Mouse (Mus musculus) heart, postnatal 14 days (tissue): ENCODE measurements around the gene Ralgps2. TPM values are rescaled to one million over a fixed set of nuclear protein-coding genes. Genes with fewer than 3 reads are reported as not detected.

Source experiments
- DNase-seq, 2 experiments: peaks; one replicate each; pipeline ENCODE4 v3.0.0; 2021 to 2022
- intact Hi-C: fragments of 180-260 bp; cut with DNase I; formaldehyde crosslinking; loops from one replicate; pipeline ENCODE4 v1.15.1; 2025
- total RNA-seq, 2 experiments: library from RNA; stranded (reverse); gene quantifications; 2 replicates each; pipeline ENCODE4 v1.2.3; 2021

Gene Ralgps2
- total RNA-seq, 2 experiments from 2014 or later, result 16.3 to 17.1 TPM

- DNase-seq, result no peak
- intact Hi-C loops, result no loop called here
Measured at GRCm38 (mm10) chr1:156957360-156957759, 17.9 kb upstream of the Ralgps2 start.

- intact Hi-C loops, result no loop called here
- no peak for DNase-seq
Measured at GRCm38 (mm10) chr1:156955926-156956760, 16.7 kb upstream of the Ralgps2 start.

- intact Hi-C loops, result no loop called here
- no peak for DNase-seq
Measured at GRCm38 (mm10) chr1:156954216-156954615, 14.8 kb upstream of the Ralgps2 start.

- no peak for DNase-seq
- intact Hi-C loops, result no loop called here
Measured at GRCm38 (mm10) chr1:156950354-156950753, 10.9 kb upstream of the Ralgps2 start.

- intact Hi-C loops, result no loop called here
Measured at GRCm38 (mm10) chr1:156940584-156940983, 1.2 kb upstream of the Ralgps2 start.

GRCm38 (mm10) chr1:156940142-156940522 lies 706 bp upstream of the Ralgps2 start:
- no peak for DNase-seq
- intact Hi-C loops, result no loop called here

More at GRCm38 (mm10) chr1:156940584-156940983, 1.2 kb upstream of the Ralgps2 start:
- no peak for DNase-seq

- peak; percentile 55 to 62 for DNase-seq
- intact Hi-C loops, result no loop called here
Measured at GRCm38 (mm10) chr1:156938705-156939242, 652 bp downstream of the Ralgps2 start.

DNA sequence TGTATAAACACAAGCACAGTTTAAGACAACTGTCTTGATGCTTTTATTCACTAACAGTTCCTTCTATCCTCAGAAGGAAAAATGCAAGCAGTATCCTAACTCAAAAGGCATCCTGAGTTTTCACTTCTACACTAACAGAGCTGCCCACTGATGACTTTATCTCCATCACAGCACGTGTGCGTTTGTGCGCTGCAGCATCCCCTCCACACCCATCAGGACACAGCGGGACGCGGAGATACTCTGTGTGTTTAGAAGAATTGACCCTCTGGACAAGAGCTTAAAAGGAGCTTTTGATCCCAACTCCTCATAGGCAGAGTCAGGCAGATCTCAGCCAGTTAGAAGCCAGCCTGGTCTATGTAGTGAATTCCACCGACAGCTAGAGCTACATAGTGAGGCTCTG lies 2.0 kb downstream of the Ralgps2 start:
- intact Hi-C loops, result no loop called here

DNA sequence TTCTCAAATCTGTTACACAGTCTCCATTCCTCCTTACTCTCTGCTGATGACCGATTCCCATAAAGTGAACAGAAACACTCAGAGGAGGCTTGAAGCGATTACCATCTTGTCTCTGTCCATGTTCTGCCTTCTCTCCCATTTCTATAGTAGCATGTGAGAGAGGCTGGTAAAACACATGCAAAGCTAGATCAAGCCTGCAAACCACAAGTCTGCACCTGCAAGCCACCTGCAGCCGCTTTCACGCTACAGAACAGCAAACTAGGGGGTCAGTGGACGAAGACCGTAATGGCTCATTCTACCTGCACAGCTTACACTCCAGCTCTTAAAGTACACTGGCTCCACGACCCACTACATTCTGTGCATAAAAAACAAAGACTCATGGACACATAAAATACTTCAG lies 5.7 kb downstream of the Ralgps2 start:
- intact Hi-C loops, result no loop called here

More for the DNA sequence above, 2.0 kb downstream of the Ralgps2 start:
- no peak for DNase-seq

GRCm38 (mm10) chr1:156932036-156932774 lies 7.2 kb downstream of the Ralgps2 start:
- DNase-seq, result no peak
- intact Hi-C loops, result no loop called here

More for the DNA sequence above, 5.7 kb downstream of the Ralgps2 start:
- no peak for DNase-seq

DNA sequence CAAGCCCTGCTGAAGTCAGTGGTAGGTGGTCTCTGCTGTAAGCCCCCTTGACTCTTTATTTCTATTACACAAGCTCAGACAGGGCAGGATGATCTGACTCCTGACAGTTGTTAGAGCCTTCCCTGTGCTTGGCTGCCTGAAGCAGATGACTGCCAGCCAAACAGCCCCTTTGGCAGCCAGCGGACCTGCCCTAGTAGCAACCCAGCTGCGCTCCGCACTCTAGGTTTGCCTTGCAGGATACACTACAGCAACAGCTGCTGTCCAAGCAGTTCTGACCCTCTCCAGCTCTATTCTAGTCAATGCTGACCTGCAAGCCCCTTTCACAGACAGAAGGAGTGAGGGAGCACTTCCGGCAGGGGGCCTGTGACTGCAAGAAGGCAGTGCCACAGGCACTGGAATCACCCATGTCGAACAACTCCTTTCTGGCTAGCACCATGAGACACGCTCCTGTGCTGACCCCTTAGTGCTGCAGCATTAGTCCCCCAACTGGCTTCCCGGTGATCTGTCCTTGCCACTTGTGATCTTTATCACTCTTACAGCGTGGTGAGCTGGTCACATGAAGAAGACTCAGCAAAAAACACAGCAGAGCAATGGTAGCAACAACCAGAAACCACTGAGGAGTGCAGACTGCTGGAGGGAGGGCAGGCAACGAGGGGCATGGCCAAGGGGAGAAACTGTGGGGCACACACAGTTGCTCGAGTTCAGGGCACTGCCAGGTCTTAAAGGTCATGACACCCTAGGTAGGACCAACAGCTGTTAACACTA lies 8.1 kb downstream of the Ralgps2 start:
- peak; percentile 13 to 45 for DNase-seq

DNA sequence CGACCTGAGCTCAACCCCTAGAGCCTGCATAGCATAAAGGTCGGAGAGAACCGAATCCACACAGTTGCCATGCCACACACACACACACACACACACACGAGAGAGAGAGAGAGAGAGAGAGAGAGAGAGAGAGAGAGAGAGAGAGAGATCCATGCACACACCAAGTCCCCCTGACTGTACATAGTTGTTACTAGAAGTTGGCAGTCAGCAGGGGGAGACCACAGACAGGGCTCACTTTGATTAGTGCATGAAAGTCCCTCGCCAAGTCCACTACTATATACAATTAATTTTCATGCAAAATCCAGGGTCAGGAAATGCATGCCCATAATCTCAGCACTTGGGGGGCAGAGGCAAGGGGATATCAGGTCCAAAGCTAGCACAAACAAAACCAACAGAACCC lies 9.2 kb downstream of the Ralgps2 start:
- no peak for DNase-seq
- intact Hi-C loops, result no loop called here

More for the DNA sequence above, 8.1 kb downstream of the Ralgps2 start:
- intact Hi-C loops, result no loop called here

DNA sequence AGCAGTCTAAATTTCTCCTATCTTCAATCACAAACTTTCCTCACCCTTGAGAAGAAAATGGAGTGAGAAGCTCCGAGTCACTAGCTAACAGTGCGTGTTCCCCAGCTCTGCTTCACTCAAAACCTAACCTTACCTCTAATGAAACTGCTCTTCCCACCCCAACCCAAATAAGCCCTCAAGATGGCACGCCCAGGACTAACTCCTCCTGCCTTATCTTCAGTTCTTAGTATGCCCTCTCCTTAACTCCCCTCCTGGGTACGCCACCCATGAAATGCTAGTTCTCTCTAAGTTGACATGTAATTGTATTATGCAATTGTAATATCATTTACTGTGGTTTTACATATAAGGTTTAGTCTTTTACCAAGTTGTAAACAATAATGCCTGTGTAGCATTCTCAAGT lies 11.2 kb downstream of the Ralgps2 start:
- DNase-seq, result no peak
- intact Hi-C loops, result no loop called here

- DNase-seq, result no peak
- intact Hi-C loops, result no loop called here
Measured at GRCm38 (mm10) chr1:156923511-156923910, 15.9 kb downstream of the Ralgps2 start.

DNA sequence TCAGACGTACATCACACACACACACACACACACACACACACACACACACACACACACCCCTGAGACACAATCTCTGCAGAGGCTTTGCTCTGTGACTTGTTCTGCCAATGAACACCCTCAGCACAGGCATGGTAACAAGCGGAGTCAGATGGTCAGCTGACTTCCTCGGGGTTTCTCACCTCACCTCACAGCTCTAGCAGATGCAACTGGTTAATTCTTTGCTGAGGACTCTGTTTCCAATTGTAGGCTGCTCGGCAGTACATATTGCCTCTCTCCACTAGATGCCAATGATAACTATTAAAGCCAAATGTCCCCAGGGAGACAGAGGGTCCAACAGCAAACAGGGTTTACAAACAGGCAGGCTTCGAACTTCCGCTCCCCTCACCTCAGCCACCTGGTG lies 16.5 kb downstream of the Ralgps2 start:
- no peak for DNase-seq
- intact Hi-C loops, result no loop called here

- intact Hi-C loops, result no loop called here
- peak; percentile 15 to 27 for DNase-seq
Measured at GRCm38 (mm10) chr1:156921290-156921994, 18.0 kb downstream of the Ralgps2 start.

- intact Hi-C loops, result loop anchor here (1.0 to 10.0 kb wide), 4 partner anchors 159 to 620 kb away; partner anchors contain the start of gene Cryzl2
- DNase-seq, result peak in 1 of 2 experiments; percentile 58
Measured at GRCm38 (mm10) chr1:156917460-156917859, 22.0 kb downstream of the Ralgps2 start.

DNA sequence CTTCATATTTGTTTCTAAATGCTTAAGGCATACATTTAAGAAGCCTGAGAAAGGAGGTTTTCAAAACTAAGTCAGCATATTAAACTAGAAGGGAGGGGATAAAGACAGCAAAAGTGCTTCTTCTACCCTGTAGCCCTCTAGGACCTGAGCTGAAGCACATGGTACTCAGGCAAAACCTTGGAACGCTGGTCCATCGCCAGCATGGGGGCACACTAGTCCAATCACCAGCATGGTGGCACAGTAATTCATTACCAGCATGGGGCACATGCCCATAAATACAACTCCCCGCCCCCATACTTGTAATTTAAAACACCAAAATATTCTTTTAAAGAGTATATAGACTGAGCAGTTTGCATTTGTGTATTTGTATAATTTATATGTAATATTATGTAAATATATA lies 23.1 kb downstream of the Ralgps2 start:
- intact Hi-C loops, result loop anchor here (5.0 to 10.0 kb wide), 3 partner anchors 361 to 621 kb away; partner anchors contain the start of gene Cryzl2
- no peak for DNase-seq

DNA sequence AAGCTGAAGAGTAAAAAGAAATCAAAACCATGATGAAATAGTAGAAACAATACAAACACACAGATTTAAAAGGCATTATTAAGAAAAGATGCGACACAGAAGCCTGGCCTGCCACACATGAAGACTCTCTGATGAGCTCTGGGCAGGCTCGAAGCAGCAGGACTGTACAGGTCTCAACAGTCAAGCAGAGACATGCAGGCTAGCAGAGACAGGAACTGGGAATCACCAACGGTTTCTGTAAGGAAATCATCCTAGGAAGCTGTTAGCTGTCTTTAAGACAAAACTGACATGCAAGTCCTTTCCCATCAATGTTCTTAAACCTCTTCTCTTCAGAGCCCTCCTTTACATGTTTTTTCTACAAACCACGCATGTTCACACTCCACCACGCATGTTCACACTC lies 24.5 kb downstream of the Ralgps2 start:
- intact Hi-C loops, result loop anchor here (5.0 to 10.0 kb wide), 3 partner anchors 362 to 622 kb away; partner anchors contain the start of gene Cryzl2
- no peak for DNase-seq

- DNase-seq, result no peak
- intact Hi-C loops, result loop anchor here (10.0 kb wide), 1 partner anchor 542 kb away; the partner anchor contains the start of gene Cryzl2
Measured at GRCm38 (mm10) chr1:156913190-156913589, 26.2 kb downstream of the Ralgps2 start.
